Mouse (Mus musculus): Measurements from ENCODE around the gene Oosp2. TPM values are rescaled to one million over a fixed set of nuclear protein-coding genes. Genes with fewer than 3 reads are reported as not detected.

Oosp2 gene
- polyA plus RNA-seq, 1 experiment from 2014 or later: 0.17 TPM

- WGBS (ENCODE audit: insufficient replicate concordance): 41% methylated on average over 2 of the region's 2 CpGs
- no peak for ATAC-seq (ENCODE audit: insufficient read depth)
- Histone ChIP-seq H3K36me3 (replicated peaks) (no peaks in the 10 kb centered on the region), H3K4me1 (replicated peaks) (no peaks in the 10 kb centered on the region), H3K4me3 (replicated peaks) (no peak overlapping the region), H3K27ac (replicated peaks) (no peak overlapping the region), H3K9me3 (replicated peaks) (no peaks in the 10 kb centered on the region), H3K9ac (no peak overlapping the region), H3K27me3 (no peaks in the 10 kb centered on the region), H3K4me2 (no peak overlapping the region)
Observed at GRCm38 (mm10) chr19:11634330-11634729, 26.0 kb downstream of the Oosp2 start.

GRCm38 (mm10) chr19:11633732-11634131, 26.6 kb downstream of the Oosp2 start:
- H3K27me3 ChIP-seq: no peaks in the 10 kb centered on the region
- H3K9me3 ChIP-seq (replicated peaks): no peaks in the 10 kb centered on the region
- ATAC-seq (ENCODE audit: insufficient read depth): no peak
- 60% methylated on average over 1 of the region's 1 CpGs for WGBS (ENCODE audit: insufficient replicate concordance)
- no peak overlapping the region for H3K4me3 ChIP-seq (replicated peaks)
- no peaks in the 10 kb centered on the region for H3K36me3 ChIP-seq (replicated peaks)
- H3K4me2 ChIP-seq: no peak overlapping the region
- no peaks in the 10 kb centered on the region for H3K4me1 ChIP-seq (replicated peaks)
- H3K27ac ChIP-seq (replicated peaks): no peak overlapping the region
- H3K9ac ChIP-seq: no peak overlapping the region

- no peak overlapping the region for H3K4me2 ChIP-seq
- WGBS (ENCODE audit: insufficient replicate concordance): 26% methylated on average over 5 of the region's 5 CpGs
- H3K27ac ChIP-seq (replicated peaks): no peak overlapping the region
- no peaks in the 10 kb centered on the region for H3K9me3 ChIP-seq (replicated peaks)
- no peaks in the 10 kb centered on the region for H3K36me3 ChIP-seq (replicated peaks)
- no peak overlapping the region for H3K4me3 ChIP-seq (replicated peaks)
- H3K9ac ChIP-seq: no peak overlapping the region
- H3K4me1 ChIP-seq (replicated peaks): peaks cover 10% of the 10 kb centered on the region
- no peaks in the 10 kb centered on the region for H3K27me3 ChIP-seq
- ATAC-seq (ENCODE audit: insufficient read depth): peak; percentile 85
Observed at GRCm38 (mm10) chr19:11625231-11625630, 35.1 kb downstream of the Oosp2 start.

- no peaks in the 10 kb centered on the region for H3K36me3 ChIP-seq (replicated peaks)
- H3K27ac ChIP-seq (replicated peaks): no peak overlapping the region
- H3K4me2 ChIP-seq: no peak overlapping the region
- ATAC-seq (ENCODE audit: insufficient read depth): no peak
- peaks cover 10% of the 10 kb centered on the region for H3K4me1 ChIP-seq (replicated peaks)
- no peak overlapping the region for H3K9ac ChIP-seq
- no peaks in the 10 kb centered on the region for H3K9me3 ChIP-seq (replicated peaks)
- H3K27me3 ChIP-seq: no peaks in the 10 kb centered on the region
- no peak overlapping the region for H3K4me3 ChIP-seq (replicated peaks)
Observed at GRCm38 (mm10) chr19:11624800-11625199, 35.6 kb downstream of the Oosp2 start.

- no peak for ATAC-seq (ENCODE audit: insufficient read depth)
Observed at GRCm38 (mm10) chr19:11623551-11623950, 36.8 kb downstream of the Oosp2 start, which contains the start of gene Ms4a2. TSS of gene Ms4a2 (minus strand) at chr19:11623719.

GRCm38 (mm10) chr19:11617983-11618382, 42.4 kb downstream of the Oosp2 start:
- no peaks in the 10 kb centered on the region for H3K36me3 ChIP-seq (replicated peaks)
- H3K4me1 ChIP-seq (replicated peaks): peaks cover 15% of the 10 kb centered on the region
- H3K27ac ChIP-seq (replicated peaks): no peak overlapping the region
- no peak overlapping the region for H3K4me2 ChIP-seq
- H3K9me3 ChIP-seq (replicated peaks): no peaks in the 10 kb centered on the region
- peak; percentile 74; the same call in 1 of the 2 replicates for ATAC-seq (ENCODE audit: insufficient read depth)
- no peak overlapping the region for H3K4me3 ChIP-seq (replicated peaks)
- no peaks in the 10 kb centered on the region for H3K27me3 ChIP-seq
- no peak overlapping the region for H3K9ac ChIP-seq

More at GRCm38 (mm10) chr19:11623551-11623950, 36.8 kb downstream of the Oosp2 start, which contains the start of gene Ms4a2:
- H3K4me1 ChIP-seq (replicated peaks): peaks cover 15% of the 10 kb centered on the region
- no peaks in the 10 kb centered on the region for H3K9me3 ChIP-seq (replicated peaks)
- H3K4me3 ChIP-seq (replicated peaks): no peak within 1 kb of the TSS
- no peak within 1 kb of the TSS for H3K27ac ChIP-seq (replicated peaks)
- H3K36me3 ChIP-seq (replicated peaks): no peaks in the 10 kb centered on the region
- H3K27me3 ChIP-seq: no peaks in the 10 kb centered on the region
- 46% methylated on average over 2 of the region's 2 CpGs for WGBS (ENCODE audit: insufficient replicate concordance)
- H3K4me2 ChIP-seq: no peak within 1 kb of the TSS
- H3K9ac ChIP-seq: no peak within 1 kb of the TSS

DNA sequence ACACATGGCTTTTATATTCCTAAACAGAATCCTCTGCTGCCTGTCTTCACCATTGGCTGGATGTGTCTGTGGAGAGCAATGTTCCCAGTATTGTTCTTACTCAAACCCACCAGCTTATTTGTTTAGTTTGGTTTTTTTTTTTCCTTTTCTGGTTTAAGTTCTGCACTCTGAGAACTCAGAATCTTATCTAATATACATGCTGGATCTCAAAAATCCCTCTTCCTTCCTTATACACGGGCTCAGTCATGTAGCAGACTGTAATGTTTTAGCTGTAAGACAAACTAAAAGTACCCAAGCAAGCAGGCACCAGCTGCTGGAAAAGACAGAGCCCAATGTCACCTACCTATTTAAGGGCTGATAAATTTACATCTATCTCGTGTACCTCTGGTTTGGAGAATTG, 45.6 kb downstream of the Oosp2 start:
- Histone ChIP-seq H3K4me2 (no peak overlapping the region), H3K9ac (no peak overlapping the region), H3K9me3 (replicated peaks) (no peaks in the 10 kb centered on the region), H3K4me3 (replicated peaks) (no peak overlapping the region), H3K27ac (replicated peaks) (no peak overlapping the region; the same call in 1 of the 2 replicates), H3K36me3 (replicated peaks) (no peaks in the 10 kb centered on the region), H3K27me3 (no peaks in the 10 kb centered on the region), H3K4me1 (replicated peaks) (peaks cover 22% of the 10 kb centered on the region)
- no peak for ATAC-seq (ENCODE audit: insufficient read depth)
- WGBS (ENCODE audit: insufficient replicate concordance): 25% methylated on average over 2 of the region's 2 CpGs

GRCm38 (mm10) chr19:11613776-11614443, 46.4 kb downstream of the Oosp2 start:
- Histone ChIP-seq H3K27me3 (no peaks in the 10 kb centered on the region), H3K4me3 (replicated peaks) (no peak overlapping the region), H3K9me3 (replicated peaks) (no peaks in the 10 kb centered on the region), H3K27ac (replicated peaks) (no peak overlapping the region), H3K4me1 (replicated peaks) (peaks cover 21% of the 10 kb centered on the region), H3K36me3 (replicated peaks) (no peaks in the 10 kb centered on the region), H3K4me2 (no peak overlapping the region), H3K9ac (no peak overlapping the region)
- WGBS (ENCODE audit: insufficient replicate concordance): 31% methylated on average over 8 of the region's 8 CpGs
- ATAC-seq (ENCODE audit: insufficient read depth): no peak

- no peaks in the 10 kb centered on the region for H3K27me3 ChIP-seq
- no peak for ATAC-seq (ENCODE audit: insufficient read depth)
- no peak overlapping the region for H3K9ac ChIP-seq
- H3K4me2 ChIP-seq: no peak overlapping the region
- H3K4me3 ChIP-seq (replicated peaks): no peak overlapping the region
- 13% methylated on average over 1 of the region's 1 CpGs for WGBS (ENCODE audit: insufficient replicate concordance)
- no peaks in the 10 kb centered on the region for H3K9me3 ChIP-seq (replicated peaks)
- H3K27ac ChIP-seq (replicated peaks): no peak overlapping the region
- H3K36me3 ChIP-seq (replicated peaks): no peaks in the 10 kb centered on the region
- peaks cover 13% of the 10 kb centered on the region for H3K4me1 ChIP-seq (replicated peaks)
Observed at GRCm38 (mm10) chr19:11613084-11613483, 47.3 kb downstream of the Oosp2 start.

GRCm38 (mm10) chr19:11612293-11612692, 48.1 kb downstream of the Oosp2 start:
- Histone ChIP-seq H3K27ac (replicated peaks) (no peak overlapping the region), H3K4me1 (replicated peaks) (peaks cover 11% of the 10 kb centered on the region), H3K36me3 (replicated peaks) (no peaks in the 10 kb centered on the region), H3K27me3 (no peaks in the 10 kb centered on the region), H3K9ac (no peak overlapping the region), H3K4me3 (replicated peaks) (no peak overlapping the region), H3K9me3 (replicated peaks) (no peaks in the 10 kb centered on the region), H3K4me2 (no peak overlapping the region)
- WGBS (ENCODE audit: insufficient replicate concordance): 22% methylated on average over 2 of the region's 2 CpGs
- no peak for ATAC-seq (ENCODE audit: insufficient read depth)

GRCm38 (mm10) chr19:11611541-11611945, 48.8 kb downstream of the Oosp2 start:
- Histone ChIP-seq H3K4me1 (replicated peaks) (peaks cover 11% of the 10 kb centered on the region), H3K4me3 (replicated peaks) (no peak overlapping the region), H3K4me2 (no peak overlapping the region), H3K36me3 (replicated peaks) (no peaks in the 10 kb centered on the region), H3K9me3 (replicated peaks) (no peaks in the 10 kb centered on the region), H3K27ac (replicated peaks) (no peak overlapping the region), H3K9ac (no peak overlapping the region), H3K27me3 (no peaks in the 10 kb centered on the region)
- ATAC-seq (ENCODE audit: insufficient read depth): no peak
- WGBS (ENCODE audit: insufficient replicate concordance): 8% methylated on average over 6 of the region's 6 CpGs

- H3K9ac ChIP-seq: no peak overlapping the region
- H3K4me3 ChIP-seq (replicated peaks): no peak overlapping the region
- H3K4me1 ChIP-seq (replicated peaks): peaks cover 8% of the 10 kb centered on the region
- H3K27ac ChIP-seq (replicated peaks): no peak overlapping the region
- no peaks in the 10 kb centered on the region for H3K9me3 ChIP-seq (replicated peaks)
- H3K36me3 ChIP-seq (replicated peaks): no peaks in the 10 kb centered on the region
- 0% methylated on average over 1 of the region's 1 CpGs for WGBS (ENCODE audit: insufficient replicate concordance)
- no peak for ATAC-seq (ENCODE audit: insufficient read depth)
- no peak overlapping the region for H3K4me2 ChIP-seq
- no peaks in the 10 kb centered on the region for H3K27me3 ChIP-seq
Observed at GRCm38 (mm10) chr19:11608172-11608571, 52.2 kb downstream of the Oosp2 start.

All from liver, embryonic 15.5 days (tissue).